Mouse (Mus musculus) neural tube, embryonic 11.5 days (tissue): ENCODE measurements around the gene Spsb3. TPM values are rescaled to one million over a fixed set of nuclear protein-coding genes. Genes with fewer than 3 reads are reported as not detected.
A peak's percentile ranks its signal among the peaks of the same experiment; 100 is the strongest.

Experiments
- ATAC-seq: fragments of 200-750 bp; cut with Nextera tagmentation; 2 replicates; pipeline ENCODE4 v1.8.0; 2017; ENCODE audit warnings: moderate number of reproducible peaks, mild to moderate bottlenecking, moderate TSS enrichment, moderate library complexity; ENCODE audit not compliant: insufficient read depth, low FRiP score, low TSS enrichment
- DNase-seq: peaks from one replicate; pipeline ENCODE4 v3.0.0-alpha.2; 2015; ENCODE audit warnings: low spot score
- H3K27ac ChIP-seq: fragments of 300-500 bp; sonication (generic); 2 replicates; pipeline ENCODE4 v1.5.1; 2014; ENCODE audit warnings: low read depth, mild to moderate bottlenecking, low read length
- H3K27me3 ChIP-seq: fragments of 300-500 bp; sonication (generic); 2 replicates; pipeline ENCODE4 v1.6.1; 2014; ENCODE audit warnings: mild to moderate bottlenecking, low read length, mixed read lengths; ENCODE audit not compliant: control insufficient read depth, insufficient read depth
- H3K36me3 ChIP-seq: fragments of 300-500 bp; sonication (generic); 2 replicates; pipeline ENCODE4 v1.6.1; 2014; ENCODE audit warnings: mild to moderate bottlenecking, low read length, moderate library complexity, mixed read lengths; ENCODE audit not compliant: control insufficient read depth, insufficient read depth
- H3K4me1 ChIP-seq: fragments of 300-500 bp; sonication (generic); 2 replicates; pipeline ENCODE4 v1.6.1; 2014; ENCODE audit warnings: low read length, mixed read lengths; ENCODE audit not compliant: control insufficient read depth, insufficient read depth
- H3K4me2 ChIP-seq: fragments of 300-500 bp; sonication (generic); 2 replicates; pipeline ENCODE4 v1.6.1; 2014; ENCODE audit warnings: low read depth, mild to moderate bottlenecking, moderate library complexity
- H3K4me3 ChIP-seq: fragments of 300-500 bp; sonication (generic); 2 replicates; pipeline ENCODE4 v1.5.1; 2014; ENCODE audit warnings: low read depth, low read length
- H3K9ac ChIP-seq: fragments of 300-500 bp; sonication (generic); 2 replicates; pipeline ENCODE4 v1.6.1; 2014; ENCODE audit warnings: mild to moderate bottlenecking, low read length
- H3K9me3 ChIP-seq: fragments of 300-500 bp; sonication (generic); 2 replicates; pipeline ENCODE4 v1.6.1; 2016; ENCODE audit warnings: low read length; ENCODE audit not compliant: control insufficient read depth
- WGBS: fragments of 180-500 bp; shearing (Covaris S2); extraction: QIAGEN DNeasy Blood & Tissue Kit; methylation state at CpG from one replicate; pipeline ENCODE4 v1.1.7; 2014; 5-methylcytosine and 5-hydroxymethylcytosine counted together
- polyA plus RNA-seq: library from polyadenylated mRNA; unstranded; fragments of >200 nt; fragmentation: Nextera tagmentation; extraction: Ambion mirVana; gene quantifications from 2 replicates; pipeline ENCODE4 v1.2.1, GENCODE M21; 2014

Spsb3 gene
- polyA plus RNA-seq, 1 experiment from 2014 or later, result 49.6 TPM

DNA sequence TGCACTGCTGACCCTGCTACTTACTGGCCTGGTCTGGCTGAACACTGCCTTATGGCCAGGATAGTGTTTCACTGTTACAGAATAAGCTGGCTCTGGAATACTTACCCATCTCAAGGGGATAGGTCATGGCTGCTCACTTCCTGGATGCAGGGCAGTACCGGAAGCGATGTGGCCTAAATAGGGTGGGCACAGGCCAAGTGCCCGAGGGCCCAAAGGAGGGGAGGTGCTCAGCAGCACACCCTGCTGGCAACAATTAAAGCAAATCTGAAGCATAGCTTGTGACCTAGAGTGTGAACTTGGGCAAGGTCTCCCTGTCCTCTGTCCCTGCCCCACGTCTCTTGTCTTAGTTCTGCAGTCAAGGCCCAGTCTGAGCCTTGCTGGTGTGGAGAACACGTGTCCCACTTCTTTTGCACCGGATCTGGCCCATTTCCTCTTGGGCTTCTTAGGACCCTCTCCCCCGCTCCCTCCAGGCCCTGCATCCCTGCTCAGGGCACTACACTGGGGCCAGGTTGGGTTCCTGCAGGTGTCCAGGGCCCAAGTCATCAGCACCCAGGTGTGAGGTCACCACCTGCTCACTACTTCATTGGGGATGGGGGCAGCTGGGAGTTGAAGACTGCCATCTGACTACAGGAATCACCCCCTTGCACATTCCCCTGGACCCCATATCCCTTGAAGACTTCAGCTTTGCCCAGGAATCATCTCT is 4.6 kb upstream of the Spsb3 start:
- H3K9ac ChIP-seq, result no peak overlapping the region
- no peak for ATAC-seq
- H3K4me1 ChIP-seq, result peaks cover 6% of the 10 kb centered on the region
- H3K4me2 ChIP-seq, result no peak overlapping the region
- H3K27me3 ChIP-seq, result no peaks in the 10 kb centered on the region
- H3K9me3 ChIP-seq, result no peaks in the 10 kb centered on the region
- peaks cover 6% of the 10 kb centered on the region; the same call in 1 of the 2 replicates for H3K36me3 ChIP-seq
- peak; percentile 57 for DNase-seq
- no peak overlapping the region for H3K27ac ChIP-seq
- no peak overlapping the region for H3K4me3 ChIP-seq
- WGBS, result 46% methylated on average over 7 of the region's 7 CpGs

DNA sequence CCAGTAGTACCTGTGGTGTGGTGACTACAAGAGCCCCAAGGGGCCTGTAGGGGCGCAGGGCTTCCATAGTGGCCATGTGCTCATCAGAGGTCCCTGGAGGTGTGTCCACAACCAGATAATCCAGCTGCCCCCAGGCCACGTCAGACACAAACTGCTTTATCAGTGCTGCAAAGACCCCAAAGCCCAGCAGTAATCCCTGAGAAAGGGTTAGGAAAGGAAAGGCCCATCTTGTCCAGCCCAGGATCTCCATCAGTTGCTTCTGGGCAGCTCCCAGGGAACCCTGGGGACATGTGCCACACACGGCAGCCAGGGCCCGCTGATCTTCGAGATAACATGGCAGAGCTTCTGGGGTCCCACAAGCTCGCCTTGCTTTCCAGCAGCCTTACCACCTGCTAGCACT is 2.1 kb upstream of the Spsb3 start:
- no peak overlapping the region for H3K27ac ChIP-seq
- H3K4me2 ChIP-seq, result no peak overlapping the region
- H3K9me3 ChIP-seq, result no peaks in the 10 kb centered on the region
- peaks cover 14% of the 10 kb centered on the region for H3K4me1 ChIP-seq
- no peaks in the 10 kb centered on the region for H3K27me3 ChIP-seq
- 90% methylated on average over 6 of the region's 6 CpGs for WGBS
- ATAC-seq (no peak), DNase-seq (no peak)
- peaks cover 6% of the 10 kb centered on the region; the same call in 1 of the 2 replicates for H3K36me3 ChIP-seq
- no peak overlapping the region for H3K9ac ChIP-seq
- no peak overlapping the region for H3K4me3 ChIP-seq

DNA sequence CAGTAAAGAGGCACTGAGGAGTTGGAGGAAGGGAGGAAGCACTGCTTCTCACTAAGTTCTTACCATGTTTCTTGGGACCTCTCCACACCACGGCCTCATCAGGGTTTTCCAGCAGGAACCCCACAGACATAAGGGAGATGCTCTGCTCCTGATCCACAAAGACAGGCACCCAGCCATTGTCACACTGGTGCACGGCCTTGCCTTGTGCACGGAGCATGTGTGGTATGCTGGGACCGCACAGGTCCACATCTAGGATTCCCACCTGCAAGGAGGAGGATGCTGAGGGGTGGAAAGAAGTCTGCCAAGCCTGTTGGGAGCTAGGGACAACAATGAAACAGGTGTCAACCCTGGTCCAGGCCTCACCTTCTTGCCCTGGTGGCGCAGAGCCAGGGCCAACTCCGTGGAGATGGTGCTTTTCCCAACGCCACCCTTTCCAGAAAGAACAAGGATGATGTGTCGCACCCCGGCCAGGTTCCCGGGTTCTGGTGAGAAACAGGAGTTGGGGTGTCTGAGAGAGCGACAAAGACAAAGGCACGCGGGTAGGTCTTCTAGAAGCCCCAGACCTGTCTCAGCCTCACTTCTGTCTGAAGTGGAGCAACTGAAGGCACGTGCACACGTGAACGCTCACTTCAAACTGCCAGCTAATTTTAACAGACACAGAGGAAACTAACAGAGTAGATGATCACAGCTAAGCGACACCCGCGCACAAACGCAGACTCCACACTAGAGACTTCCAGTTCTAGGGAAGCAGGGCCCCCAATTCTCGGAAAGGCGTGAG is 898 bp upstream of the Spsb3 start:
- Histone ChIP-seq H3K4me3 (peak overlapping the region; percentile 64), H3K9me3 (no peaks in the 10 kb centered on the region), H3K27ac (no peak overlapping the region), H3K9ac (peak overlapping the region; percentile 61), H3K27me3 (no peaks in the 10 kb centered on the region), H3K4me2 (peak overlapping the region; percentile 86), H3K36me3 (peaks cover 7% of the 10 kb centered on the region), H3K4me1 (peaks cover 14% of the 10 kb centered on the region)
- DNase-seq (no peak), ATAC-seq (no peak)
- WGBS, result 24% methylated on average over 22 of the region's 22 CpGs

DNA sequence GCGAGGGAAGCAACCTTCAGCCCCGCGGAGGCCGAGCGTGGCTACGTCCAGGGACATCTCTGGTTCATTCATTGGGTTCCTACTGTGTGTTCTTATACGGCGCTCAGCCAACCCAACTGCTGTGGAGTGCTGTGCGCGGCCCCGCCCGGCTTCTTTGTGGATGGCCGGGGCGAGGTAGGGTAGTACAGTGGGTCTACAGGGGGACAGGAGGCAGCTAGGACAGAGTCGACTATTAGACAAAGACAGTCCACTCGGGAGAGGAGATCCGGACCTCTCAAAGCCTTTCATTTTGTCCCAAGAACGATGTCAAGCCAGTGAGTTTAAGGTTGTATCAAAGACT is 459 bp downstream of the Spsb3 start:
- no peak for DNase-seq
- Histone ChIP-seq H3K9me3 (no peaks in the 10 kb centered on the region), H3K4me3 (peak overlapping the region; percentile 88), H3K9ac (peak overlapping the region; percentile 87), H3K4me1 (peaks cover 14% of the 10 kb centered on the region), H3K36me3 (peaks cover 12% of the 10 kb centered on the region), H3K27me3 (no peaks in the 10 kb centered on the region), H3K27ac (0 out of 2 replicates have a peak overlapping the region, but pooled peaks have one; percentile 34), H3K4me2 (peak overlapping the region; percentile 92)
- WGBS, result 1% methylated on average over 18 of the region's 18 CpGs
- ATAC-seq, result peak; percentile 29

DNA sequence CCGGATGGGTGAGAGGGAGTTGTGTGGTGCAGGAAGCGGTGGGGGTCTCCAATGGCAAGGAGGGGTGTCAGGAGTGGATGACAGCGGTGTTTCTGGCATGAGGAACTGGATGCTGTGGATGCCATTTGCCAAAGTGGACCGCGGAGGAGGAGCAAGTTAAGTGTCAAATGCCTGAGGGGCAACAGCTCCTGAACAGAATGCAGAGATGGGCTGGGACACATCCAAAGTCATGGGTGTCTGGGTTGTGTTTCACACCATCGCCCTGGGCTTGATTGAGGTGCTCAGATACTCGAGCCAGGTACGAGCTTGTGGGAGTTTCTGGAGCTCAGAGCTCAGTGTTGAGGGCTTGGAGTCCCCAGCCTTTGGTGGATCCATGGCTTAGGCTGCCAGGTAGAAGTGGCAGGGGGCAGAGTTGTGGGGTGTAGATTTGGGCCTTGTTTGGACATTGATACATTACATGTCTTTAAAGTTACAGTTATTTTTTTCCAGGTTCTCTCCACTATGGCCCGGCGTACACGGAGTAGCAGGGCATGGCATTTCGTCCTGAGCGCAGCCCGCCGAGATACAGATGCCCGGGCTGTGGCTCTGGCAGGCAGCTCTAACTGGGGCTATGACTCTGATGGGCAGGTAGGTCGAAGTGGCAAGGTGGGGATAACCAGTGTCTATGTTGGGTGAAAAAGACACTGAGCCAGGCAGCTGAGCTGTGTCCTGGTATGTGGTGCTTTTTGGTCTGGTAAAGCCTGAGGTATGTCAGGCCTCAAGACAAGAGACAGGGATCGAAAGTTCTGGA is 1.0 kb downstream of the Spsb3 start:
- Histone ChIP-seq H3K4me2 (peak overlapping the region; percentile 92), H3K27me3 (no peaks in the 10 kb centered on the region), H3K9ac (peak overlapping the region; percentile 87), H3K36me3 (peaks cover 12% of the 10 kb centered on the region), H3K4me1 (peaks cover 14% of the 10 kb centered on the region), H3K9me3 (no peaks in the 10 kb centered on the region), H3K4me3 (peak overlapping the region; percentile 88), H3K27ac (0 out of 2 replicates have a peak overlapping the region, but pooled peaks have one; percentile 34)
- DNase-seq, result no peak
- no peak for ATAC-seq
- WGBS, result 73% methylated on average over 18 of the region's 18 CpGs

DNA sequence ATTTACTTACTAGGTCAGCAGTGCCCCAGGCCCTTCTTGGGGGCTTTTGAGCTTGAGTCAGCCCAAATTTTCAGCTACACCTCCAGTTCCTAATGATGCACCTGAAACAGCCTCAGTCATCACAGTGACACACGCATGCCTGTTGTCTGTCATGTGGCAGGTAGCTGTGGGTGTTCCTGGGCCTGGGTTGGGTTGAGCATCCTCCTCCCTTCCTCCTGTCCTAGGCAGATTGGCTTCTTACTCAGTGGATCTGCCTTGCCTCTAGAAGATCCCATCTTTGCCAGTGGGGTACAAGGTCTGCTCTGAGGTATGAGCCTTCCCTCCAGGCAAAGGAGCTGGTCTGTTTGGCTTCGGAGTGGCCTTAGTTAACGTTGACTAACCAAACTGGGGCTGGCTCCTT is 2.4 kb downstream of the Spsb3 start:
- WGBS, result 92% methylated on average over 3 of the region's 3 CpGs
- Histone ChIP-seq H3K4me3 (no peak overlapping the region), H3K27me3 (no peaks in the 10 kb centered on the region), H3K27ac (no peak overlapping the region), H3K9ac (no peak overlapping the region), H3K4me1 (peaks cover 15% of the 10 kb centered on the region), H3K9me3 (no peaks in the 10 kb centered on the region), H3K4me2 (no peak overlapping the region), H3K36me3 (peaks cover 10% of the 10 kb centered on the region)
- DNase-seq, result no peak
- ATAC-seq, result no peak

DNA sequence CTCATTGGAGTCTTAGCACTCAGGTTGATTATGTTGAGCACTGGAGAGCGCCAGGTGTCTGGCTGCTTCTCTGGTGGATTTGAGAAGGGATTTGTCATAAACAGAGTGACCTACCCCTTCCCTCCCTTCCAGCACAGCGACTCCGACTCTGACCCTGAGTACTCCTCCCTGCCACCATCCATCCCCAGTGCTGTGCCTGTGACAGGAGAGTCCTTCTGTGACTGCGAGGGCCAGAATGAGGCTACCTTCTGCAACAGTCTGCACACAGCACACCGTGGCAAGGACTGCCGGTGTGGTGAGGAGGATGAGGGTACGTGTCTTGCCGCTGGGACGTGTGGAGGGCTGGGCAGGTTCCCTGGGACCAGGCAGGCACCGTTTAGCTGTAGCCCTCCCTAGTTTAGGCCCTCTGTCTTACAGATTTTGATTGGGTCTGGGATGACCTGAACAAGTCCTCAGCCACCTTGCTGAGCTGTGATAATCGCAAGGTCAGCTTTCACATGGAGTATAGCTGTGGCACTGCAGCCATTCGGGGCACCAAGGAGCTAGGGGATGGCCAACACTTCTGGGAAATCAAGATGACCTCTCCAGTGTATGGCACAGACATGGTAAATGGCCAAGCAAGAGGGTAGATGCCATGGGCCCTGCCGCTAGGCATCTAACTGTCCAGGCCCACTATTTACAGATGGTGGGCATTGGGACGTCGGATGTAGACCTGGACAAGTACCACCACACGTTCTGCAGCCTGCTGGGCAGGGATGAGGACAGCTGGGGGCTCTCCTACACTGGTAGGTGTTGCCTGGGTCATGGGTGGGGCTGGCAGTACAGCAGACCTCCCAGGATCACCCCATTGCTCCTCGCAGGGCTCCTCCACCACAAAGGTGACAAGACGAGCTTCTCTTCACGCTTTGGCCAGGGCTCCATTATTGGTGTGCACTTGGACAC is 4.0 kb downstream of the Spsb3 start:
- no peak for ATAC-seq
- 88% methylated on average over 19 of the region's 19 CpGs for WGBS
- Histone ChIP-seq H3K36me3 (peaks cover 10% of the 10 kb centered on the region), H3K4me2 (no peak overlapping the region), H3K27ac (no peak overlapping the region), H3K9me3 (no peaks in the 10 kb centered on the region), H3K4me1 (peaks cover 18% of the 10 kb centered on the region), H3K27me3 (no peaks in the 10 kb centered on the region), H3K9ac (no peak overlapping the region), H3K4me3 (no peak overlapping the region; the same call in 1 of the 2 replicates)
- no peak for DNase-seq

DNA sequence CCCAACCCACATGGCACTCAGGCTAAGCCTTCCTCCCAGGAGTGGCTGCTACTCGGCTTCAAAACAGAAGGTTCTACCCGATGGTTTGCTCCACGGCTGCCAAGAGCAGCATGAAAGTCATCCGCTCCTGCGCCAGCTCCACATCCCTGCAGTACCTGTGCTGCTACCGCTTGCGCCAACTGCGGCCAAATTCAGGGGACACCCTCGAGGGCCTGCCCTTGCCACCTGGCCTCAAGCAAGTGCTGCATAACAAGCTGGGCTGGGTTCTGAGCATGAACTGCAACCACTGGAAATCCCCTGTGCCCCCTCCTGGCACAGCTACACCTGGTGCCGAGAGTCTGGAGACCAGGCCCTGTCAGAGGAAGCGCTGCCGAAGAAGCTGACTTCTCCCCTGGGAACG is 4.9 kb downstream of the Spsb3 start:
- Histone ChIP-seq H3K9me3 (no peaks in the 10 kb centered on the region), H3K27ac (no peak overlapping the region), H3K27me3 (no peaks in the 10 kb centered on the region), H3K4me3 (no peak overlapping the region), H3K36me3 (peaks cover 10% of the 10 kb centered on the region), H3K9ac (no peak overlapping the region), H3K4me2 (no peak overlapping the region), H3K4me1 (peaks cover 22% of the 10 kb centered on the region)
- DNase-seq, result no peak
- no peak for ATAC-seq
- 94% methylated on average over 12 of the region's 13 CpGs for WGBS
